Mouse (Mus musculus): ENCODE measurements around the gene Nfkb2.

The Nfkb2 gene

DNA sequence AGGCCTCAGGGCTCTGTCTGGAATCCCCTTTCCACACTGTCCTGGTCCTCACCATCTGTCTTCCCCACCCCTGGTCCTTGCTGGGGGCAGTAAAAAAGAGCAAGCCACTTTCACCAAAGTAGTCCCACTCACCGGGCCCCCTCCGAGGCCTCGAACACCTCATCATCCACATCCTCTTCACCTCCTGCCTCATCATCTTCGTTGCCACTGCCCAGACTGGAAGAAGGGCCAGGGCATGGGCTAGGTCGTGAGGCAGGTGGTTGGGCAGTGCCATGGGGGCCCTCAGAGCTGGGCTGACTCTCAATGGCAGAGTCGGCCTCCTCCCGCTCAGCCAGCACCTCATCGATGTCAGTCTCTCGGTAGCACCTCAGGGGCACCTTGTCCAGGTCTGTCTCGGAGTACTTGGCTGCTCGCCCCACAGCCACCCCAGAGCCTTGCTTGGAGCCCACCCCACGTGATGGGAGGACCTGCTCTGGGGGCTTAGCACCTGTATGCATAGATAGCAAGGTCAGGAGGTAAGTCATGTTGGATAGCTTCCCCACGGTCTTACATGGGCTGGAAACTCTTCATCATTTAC lies 19.0 kb downstream of the Nfkb2 start:
- DNase-seq (ENCODE audit: low spot score in 2 of 2) = no peak

DNA sequence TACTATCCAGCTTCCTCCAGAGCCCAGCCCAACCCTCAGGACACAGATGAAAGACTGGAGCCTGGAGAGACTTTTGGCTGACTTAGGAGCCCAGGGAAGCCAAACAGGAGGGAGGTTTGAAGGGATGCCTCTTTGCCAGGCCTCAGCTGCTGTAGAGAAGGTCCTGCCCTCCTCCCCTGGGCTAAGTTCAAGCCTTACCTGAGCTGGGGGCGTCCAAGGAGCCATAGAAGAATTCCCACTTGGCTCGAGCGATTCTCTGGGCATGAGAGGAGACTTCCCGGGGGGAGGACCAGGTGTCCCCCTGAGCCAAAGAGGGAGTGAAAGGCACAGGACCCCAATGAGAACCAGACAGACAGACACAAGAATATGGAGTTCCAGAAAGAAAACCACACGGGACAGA lies 19.6 kb downstream of the Nfkb2 start:
- DNase-seq (ENCODE audit: low spot score in 2 of 2) = no peak

DNA sequence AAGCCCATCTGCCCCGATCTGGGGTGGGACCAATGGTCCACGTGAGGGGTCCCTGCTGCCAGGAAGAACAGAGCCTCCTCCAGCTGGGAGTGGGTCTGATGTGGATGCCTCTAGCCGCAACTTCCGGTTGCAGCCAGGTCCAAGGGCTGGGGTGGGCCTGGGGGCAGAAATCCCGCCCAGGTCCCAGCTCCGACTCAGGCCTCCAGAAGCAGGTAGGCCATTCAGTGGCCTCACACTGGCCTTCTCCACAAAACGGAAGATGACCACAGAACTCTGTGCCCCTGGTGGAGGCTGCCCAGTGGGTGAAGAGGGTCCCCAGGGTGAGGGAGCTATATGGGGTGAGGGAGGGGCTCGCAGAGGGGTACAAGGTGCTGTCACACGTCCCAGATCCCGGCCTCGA lies 20.2 kb downstream of the Nfkb2 start:
- no peak for DNase-seq (ENCODE audit: low spot score in 2 of 2)

DNA sequence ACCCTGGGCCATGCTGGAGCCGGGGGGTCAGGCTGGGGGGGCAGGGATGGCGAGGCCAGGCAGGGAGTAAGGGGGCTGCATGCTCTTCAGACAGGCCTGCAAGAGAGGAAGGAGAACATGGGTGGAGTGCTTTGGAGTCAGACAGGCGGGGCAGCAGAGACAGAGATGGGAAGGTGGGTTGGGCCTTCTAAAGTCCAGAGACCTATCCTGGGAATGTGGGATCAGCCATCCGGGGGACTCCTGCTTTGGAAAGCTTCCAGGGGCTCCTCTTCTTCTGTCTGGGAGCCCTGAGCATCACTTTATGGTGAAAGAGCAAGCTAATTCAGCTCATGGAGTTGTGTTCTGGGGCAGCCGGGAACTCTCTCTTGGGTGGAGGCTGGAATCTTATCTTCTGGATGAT lies 20.8 kb downstream of the Nfkb2 start:
- no peak for DNase-seq (ENCODE audit: low spot score in 2 of 2)

DNA sequence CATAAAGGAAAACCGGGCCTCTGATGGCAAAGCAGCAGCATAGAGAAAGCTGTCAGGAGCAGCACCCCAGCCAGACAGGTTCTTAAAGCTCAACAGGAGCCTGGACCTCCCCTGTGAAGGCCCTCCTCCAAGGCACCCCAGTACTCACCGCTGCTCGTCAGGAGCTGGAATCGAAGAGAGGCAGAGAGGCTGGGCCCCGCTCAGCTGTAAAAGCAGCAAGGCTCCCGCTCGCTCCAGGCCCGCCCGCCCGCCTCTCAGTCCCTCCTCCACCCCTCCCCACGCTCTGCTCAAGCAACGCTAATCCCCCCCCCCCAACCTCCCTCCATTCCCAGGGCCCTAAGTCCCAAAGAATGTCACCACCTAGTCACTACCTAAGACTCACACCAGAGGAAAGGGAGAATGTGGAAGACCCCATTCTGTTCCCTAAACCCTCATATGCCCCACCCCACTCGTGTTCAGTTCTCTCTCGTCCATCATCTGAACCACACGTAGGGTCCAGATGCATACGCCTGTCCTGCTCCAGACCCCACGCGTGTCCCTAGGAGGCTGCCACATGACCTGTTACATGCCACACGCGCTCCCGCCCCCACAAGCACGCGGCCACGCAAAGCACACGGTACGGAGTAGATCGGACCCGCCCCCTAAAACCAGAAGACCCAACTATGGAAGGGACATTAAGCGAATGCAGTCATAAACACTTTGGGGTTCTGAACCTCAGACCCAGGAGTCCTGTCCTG lies 22.1 kb downstream of the Nfkb2 start:
- no peak for DNase-seq (ENCODE audit: low spot score in 2 of 2)

DNA sequence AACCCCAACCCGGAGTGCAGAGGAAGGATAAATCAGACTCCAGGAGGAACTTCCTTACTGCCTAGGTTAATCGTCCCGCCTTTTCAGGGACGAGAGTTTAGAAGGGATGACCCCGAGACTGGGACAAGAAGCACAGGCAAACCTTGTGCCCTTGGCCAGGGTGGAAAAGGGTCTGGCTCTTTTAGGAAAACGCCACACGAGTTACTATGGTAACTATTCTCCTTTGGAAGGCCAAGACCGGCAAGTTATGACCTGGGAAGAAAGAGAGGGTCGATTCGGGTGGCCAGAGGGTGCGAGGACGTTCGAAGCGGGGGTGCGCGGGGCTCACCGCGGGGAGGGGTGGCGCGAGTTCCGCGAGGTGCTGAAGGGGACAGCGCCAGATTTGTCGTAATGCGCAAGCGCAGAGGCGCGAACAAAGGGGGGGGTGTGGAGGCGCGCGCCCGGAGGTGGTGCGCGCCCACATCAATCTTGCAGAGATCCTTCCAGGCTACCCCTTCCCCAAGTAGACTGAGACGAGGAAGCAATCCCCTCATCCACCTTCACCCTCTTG lies 22.7 kb downstream of the Nfkb2 start, which contains the start of gene Psd:
Gene Psd, minus strand, starts transcription at position 401 of the 550 bp plus-strand sequence.
- DNase-seq (ENCODE audit: low spot score in 2 of 2) = peak; percentile 52 to 70

DNA sequence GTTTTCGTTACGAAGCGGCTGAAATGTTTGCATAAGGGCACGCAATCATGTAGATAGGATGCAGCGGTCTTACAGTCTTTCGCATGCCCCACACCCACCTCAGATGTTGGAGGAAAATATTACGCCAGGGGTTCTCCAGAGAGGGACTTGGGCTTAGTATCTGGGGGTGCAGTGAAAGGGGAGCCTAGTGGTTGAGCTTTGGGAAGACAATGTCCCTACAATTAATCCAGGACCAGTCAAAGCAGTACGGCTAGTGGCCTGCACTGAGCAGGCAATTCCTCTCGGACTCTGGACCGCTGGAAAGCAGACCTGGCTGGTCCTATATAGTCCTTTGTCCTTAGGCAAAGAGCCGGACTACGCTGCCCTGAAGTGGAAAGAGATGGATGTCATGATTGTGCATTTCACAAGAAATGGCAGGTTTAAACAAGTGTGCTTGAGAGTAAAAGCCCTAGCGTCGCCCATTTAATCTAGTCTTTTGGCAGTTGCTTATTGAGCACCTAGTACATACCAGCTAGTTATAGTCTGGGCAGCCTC lies 23.5 kb downstream of the Nfkb2 start:
- DNase-seq (ENCODE audit: low spot score in 2 of 2) = peak; percentile 19

DNA sequence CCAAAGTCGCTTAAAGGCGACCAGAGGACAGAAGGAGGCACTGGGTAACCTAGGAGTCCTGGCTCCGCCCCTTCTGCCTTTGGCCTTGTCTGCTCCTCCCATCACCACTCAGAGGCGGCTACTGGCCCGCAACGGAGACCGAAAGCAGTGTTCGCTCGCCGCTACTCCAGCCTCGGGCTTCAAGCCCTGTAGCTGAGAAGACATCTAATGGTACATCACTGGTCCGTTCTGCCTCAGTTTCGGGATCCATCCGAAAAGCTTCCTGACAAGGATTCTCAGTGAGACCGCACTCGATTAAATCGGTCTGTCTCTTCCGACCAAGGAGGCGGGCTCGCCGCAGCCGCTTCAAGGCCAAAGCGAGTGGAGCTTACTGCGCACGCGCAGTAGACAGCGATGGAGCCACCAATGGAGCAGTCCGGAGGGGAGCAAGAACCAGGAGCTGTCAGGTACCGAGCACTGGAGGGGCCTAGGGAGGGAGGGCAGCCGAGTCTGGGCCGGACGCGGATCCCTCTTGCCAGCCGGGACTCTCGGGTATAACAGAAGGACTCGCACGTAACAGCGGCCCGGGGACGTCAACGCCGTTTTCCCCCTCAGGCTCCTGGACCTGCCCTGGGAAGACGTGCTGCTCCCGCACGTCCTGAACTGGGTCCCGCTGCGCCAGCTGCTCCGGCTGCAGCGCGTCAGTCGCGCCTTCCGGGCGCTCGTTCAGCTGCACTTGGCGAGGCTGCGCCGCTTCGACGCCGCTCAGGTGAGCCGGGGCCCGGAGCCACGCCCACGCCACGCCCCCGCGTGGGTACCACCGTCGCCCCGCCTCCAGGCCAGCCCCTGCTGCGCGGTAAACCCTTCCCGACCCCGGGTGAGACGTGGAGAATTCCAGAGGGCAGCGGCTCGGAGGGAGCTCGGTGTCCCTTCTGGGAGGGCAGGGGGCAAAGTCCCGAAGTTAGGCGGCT lies 24.2 kb downstream of the Nfkb2 start, which contains the start of gene Fbxl15:
Gene Fbxl15, plus strand, starts transcription at position 104 of the 950 bp plus-strand sequence.
- peak; percentile 92 to 93 for DNase-seq (ENCODE audit: low spot score in 2 of 2)

DNA sequence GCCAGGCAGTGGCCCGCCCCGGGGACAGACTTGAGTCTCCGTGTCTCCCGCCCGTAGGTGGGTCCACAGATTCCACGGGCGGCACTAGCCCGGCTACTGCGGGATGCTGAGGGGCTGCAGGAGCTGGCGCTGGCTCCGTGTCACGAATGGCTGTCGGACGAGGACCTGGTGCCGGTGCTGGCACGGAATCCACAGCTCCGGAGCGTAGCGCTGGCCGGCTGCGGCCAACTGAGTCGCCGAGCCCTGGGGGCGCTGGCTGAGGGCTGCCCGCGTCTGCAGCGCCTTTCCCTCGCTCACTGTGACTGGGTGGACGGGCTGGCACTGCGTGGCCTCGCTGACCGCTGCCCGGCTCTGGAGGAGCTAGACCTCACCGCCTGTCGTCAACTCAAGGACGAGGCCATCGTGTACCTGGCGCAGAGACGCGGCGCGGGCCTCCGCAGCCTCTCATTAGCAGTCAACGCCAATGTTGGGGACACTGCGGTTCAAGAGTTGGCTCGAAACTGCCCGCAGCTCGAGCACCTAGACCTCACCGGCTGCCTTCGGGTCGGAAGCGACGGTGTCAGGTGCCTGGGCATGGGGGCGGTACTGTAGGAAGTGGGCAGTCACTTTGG lies 25.0 kb downstream of the Nfkb2 start:
- peak; percentile 47 to 80 for DNase-seq (ENCODE audit: low spot score in 2 of 2)

DNA sequence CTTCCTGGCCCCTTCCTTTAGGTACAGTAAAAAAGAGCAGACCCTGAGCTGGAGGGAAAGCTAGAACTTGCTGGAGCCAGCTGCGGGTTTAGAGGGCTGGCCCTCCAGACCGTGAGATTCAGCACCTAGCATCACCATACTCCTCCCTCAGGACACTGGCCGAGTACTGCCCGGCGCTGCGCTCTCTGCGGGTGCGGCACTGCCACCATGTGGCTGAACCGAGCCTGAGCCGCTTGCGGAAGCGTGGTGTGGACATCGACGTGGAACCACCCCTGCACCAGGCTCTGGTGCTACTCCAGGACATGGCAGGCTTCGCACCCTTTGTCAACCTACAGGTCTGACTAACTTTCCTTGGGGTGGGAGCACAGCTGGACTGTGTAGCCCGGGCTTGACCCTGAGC lies 25.8 kb downstream of the Nfkb2 start:
- DNase-seq (ENCODE audit: low spot score in 2 of 2) = peak; percentile 77 to 89

DNA sequence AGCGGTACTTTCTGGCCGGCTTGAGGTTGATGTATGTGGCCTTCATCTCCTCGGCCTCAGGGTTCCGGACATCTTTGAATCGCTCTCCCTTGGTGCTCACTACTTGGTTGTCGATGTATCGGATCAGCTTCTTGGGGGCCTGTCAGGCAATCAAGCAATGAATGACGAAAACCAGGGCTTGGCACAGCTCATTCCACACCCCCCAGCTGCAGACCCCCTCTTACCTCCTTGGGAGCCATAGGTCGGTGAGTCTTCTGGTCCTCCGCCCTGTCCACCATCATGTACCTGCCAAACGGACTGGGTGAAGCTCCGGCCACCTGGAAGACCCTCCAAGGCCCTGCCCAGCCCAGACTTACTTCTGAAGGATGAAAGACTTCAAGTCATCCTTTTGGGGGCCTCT lies 26.6 kb downstream of the Nfkb2 start:
- no peak for DNase-seq (ENCODE audit: low spot score in 2 of 2)

DNA sequence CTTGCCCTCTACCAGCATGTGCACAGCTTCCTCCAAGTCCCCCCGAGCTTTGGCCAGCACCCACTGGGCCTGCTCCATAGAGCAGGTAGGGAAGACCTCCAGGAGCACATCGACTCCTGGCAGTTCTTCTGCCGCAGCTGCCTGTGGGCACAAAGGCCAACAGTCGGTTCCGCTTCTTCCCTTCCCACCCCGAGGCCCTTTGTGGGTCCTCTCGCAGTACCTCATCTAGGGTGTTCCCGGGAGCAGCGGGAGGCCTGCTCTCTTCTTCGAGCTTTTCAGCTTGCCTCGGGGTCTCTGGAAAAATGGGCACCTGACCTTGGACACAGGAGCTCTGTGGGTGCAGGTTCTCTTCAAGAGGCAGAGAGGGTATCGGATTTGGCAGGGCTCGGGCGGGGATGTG lies 27.2 kb downstream of the Nfkb2 start:
- DNase-seq (ENCODE audit: low spot score in 2 of 2) = no peak

DNA sequence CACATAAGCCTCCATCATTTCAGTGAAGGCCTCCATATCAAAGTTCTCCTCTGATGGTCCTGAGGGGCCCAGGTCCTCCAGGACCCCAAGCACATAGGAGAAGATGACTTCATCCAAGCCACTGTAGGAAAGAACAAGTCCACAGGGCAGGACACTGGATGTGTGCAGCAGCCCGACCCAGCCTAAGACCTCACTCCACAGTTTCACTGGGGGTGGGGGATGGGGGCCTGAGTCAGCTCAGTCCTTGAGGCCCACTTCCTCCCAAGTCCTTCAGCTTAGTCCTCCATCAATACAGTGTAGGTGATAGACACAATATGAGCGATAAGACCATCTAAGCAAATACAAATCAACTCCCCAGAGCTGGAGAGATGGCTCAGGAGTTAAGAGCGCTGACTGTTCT lies 27.8 kb downstream of the Nfkb2 start:
- DNase-seq (ENCODE audit: low spot score in 2 of 2) = no peak

DNA sequence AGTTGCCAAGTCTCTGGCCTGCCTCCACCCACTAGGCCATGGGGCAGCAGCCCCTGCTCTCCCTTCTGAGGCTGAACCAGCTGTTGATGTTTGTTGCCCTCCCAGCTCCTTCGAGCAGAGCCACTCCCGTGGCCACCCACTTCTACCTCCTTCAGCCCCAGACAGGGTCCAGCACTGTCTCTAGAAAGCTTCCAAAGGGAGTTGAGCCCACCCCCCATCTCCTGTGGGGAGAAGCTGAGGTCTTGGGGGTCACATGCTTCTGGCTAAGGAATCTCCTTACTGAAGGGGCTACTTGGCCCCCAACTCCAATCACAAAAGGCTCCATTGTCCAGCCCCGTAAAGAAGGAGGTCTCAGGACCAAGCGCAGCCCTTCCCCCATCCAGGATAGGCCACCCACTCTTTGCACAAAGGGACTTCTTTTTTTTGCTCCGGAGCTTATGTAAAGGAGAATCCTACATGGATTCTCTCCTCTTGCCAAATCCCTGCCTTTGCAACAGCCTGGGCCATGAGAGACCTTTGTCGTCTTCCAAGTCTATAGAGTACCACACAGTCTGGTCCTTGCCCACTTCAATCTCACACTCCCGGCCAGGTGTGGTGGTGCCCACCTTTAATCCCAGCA lies 28.7 kb downstream of the Nfkb2 start:
- DNase-seq (ENCODE audit: low spot score in 2 of 2) = no peak

DNA sequence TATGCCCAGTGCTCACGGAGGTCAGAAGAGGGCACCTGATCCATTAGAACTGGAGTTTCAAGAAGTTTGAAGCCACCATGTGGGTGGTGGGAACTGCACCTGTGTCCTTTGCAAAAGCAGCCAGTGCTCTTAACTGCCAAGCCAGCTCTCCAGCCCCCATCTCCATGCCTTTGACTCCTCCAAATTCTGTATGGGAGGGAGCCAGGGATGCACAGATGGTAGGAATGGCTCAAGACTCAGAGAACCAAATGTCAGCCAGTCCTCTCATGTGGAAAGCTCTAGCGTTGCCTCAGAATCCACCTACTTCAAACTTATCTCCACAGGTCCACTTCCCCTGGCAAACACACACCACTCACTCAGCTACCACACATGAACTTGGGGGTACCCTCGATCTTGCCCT lies 29.8 kb downstream of the Nfkb2 start:
- DNase-seq (ENCODE audit: low spot score in 2 of 2) = no peak

DNA sequence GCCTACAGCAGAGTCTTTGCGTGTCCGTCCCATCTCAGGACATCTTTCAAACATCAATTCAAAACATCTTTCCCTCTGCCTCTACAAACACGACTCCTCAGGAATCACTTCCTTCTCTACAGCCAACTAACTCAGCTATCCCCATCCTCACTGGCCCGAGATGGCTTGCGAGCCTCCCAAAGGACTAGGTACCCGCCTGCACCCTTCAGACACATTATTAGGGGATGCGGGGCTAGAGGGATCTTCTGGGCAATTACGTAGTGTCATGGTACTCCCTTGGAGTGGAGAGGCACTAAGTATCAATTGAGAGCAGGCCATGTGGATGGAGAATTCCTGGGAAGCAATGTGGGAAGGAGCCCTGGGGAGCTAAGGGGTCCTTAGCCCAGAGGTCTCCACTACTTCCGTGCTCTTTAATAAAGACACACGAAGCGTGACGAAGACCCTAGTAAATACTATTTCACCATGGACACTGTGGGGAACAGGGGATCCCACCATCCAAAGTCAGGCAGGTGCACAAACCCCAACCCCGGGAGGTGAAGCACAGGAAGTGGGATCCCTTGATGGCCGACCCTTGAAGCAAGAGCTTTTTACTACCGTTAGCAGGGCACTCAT lies 33.7 kb downstream of the Nfkb2 start:
- DNase-seq (ENCODE audit: low spot score in 2 of 2) = peak in 1 of 2 experiments; percentile 22

DNA sequence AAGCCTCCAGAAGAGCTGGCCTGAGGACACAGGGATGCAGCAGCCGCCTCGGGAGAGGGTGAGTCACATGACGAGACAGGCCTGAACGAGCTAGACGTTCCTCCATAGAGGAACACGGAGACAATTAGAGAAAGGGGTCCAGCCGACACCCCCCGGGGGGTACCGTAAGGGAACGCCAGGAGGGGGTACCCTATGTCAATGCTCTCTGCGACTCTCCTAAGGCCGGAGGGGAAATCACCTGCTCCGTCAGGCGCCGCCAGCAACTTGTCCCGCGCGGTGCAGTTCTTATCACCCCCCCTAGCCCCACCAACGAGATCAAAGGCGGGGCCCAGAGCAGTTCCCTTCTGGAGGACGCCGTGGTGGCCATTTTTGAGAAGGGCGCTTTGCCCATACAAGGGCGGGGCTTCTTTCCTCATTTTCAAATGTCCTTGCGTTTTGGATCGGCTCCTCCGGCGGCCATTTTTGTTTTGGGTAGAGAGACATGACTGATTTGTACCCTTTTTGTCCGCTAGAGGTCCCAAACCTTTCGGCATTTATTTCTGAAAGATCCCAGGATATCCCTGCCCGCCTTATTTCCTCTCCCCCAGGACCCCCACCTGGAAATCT lies 34.3 kb downstream of the Nfkb2 start, which contains the start of gene Cuedc2:
Gene Cuedc2, minus strand, starts transcription at position 372 of the 606 bp plus-strand sequence.
- DNase-seq (ENCODE audit: low spot score in 2 of 2) = peak; percentile 97 to 99

DNA sequence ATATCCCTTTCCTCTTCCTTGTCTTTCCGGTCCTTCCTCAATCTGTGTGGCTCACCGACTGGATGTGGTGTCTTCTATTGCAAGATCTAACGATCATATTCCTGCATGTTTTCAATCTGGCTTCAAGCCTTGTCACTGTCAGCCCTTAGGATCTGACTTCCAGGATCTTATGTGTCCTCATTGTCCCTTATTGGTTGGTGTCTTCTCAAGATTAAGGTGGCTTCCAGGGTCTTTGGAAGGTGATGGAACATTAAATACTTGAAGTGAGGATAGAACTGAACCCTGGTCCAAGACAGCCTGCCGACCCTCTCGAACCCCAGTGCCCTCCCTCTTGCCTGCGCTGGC lies 34.8 kb downstream of the Nfkb2 start:
- no peak for DNase-seq (ENCODE audit: low spot score in 2 of 2)

DNA sequence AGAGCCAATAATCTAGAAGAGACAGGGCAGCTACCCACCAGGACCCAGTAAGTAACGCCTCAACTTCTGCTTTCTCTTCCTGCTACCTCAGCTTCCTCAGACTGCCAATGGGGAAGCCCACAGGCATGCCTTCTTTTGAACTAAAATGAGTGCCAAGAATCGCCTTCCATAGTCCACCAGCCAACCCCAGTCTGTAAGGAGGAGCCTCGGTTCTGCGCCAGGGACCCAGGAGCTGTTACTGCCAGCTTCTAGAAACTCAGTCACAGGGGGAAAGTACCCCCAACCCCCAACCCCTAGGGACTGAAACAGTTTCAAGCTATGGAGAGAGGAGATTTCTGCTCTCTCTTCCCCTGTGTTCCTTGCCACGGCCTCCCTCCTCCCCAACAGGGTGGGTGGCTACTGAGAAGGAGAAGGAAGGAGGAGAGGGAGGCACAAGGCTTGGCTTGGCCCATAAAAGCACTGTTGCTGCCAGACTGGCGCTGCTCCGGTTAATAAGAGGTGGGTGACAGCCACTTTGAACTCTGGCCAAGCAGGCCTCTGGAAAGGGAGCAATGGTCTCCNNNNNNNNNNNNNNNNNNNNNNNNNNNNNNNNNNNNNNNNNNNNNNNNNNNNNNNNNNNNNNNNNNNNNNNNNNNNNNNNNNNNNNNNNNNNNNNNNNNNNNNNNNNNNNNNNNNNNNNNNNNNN lies 35.3 kb downstream of the Nfkb2 start:
- peak; percentile 50 to 59 for DNase-seq (ENCODE audit: low spot score in 2 of 2)
